Mouse (Mus musculus): Measurements from ENCODE around the gene Asb14.

- TF ChIP-seq POLR2A (IDR thresholded peaks at IDR 0.05; ENCODE audit: extremely low read depth, insufficient read depth, low read length): no peak
- no peak for TF ChIP-seq CTCF (IDR thresholded peaks at IDR 0.05; ENCODE audit: low read depth, low read length)
Observed at GRCm38 (mm10) chr14:26960518-26960917, 66.2 kb downstream of the Asb14 start.
